Mouse (Mus musculus) naive thymus-derived CD4-positive, alpha-beta T cell, adult 2 months (primary cell): ENCODE measurements around the gene Ttc21b.
"Not testable (repeated sequence)": the region's sequence is repeated elsewhere in the genome, so short reads cannot be mapped to it uniquely, and the experiment has no call there.

Experiments
- DNase-seq: peaks from one replicate; pipeline ENCODE4 v3.0.0-alpha.2; 2011; ENCODE audit warnings: low read depth

The Ttc21b gene

GRCm38 (mm10) chr2:66256220-66257131, at the start of gene Ttc21b:
Gene Ttc21b (minus strand): TSS chr2:66256617.
- DNase-seq, result peak; percentile 90

GRCm38 (mm10) chr2:66272551-66272950, 16.1 kb upstream of the Ttc21b start:
- DNase-seq, result no peak

GRCm38 (mm10) chr2:66244013-66244412, 12.4 kb downstream of the Ttc21b start:
- no peak for DNase-seq

GRCm38 (mm10) chr2:66240334-66240733, 16.1 kb downstream of the Ttc21b start:
- DNase-seq, result no peak

- DNase-seq, result no peak
Observed at GRCm38 (mm10) chr2:66238886-66239285, 17.5 kb downstream of the Ttc21b start.

- no peak for DNase-seq
Observed at GRCm38 (mm10) chr2:66220954-66221353, 35.5 kb downstream of the Ttc21b start.

- DNase-seq, result no peak
Observed at GRCm38 (mm10) chr2:66209875-66210274, 46.5 kb downstream of the Ttc21b start.

- DNase-seq, result no peak
Observed at GRCm38 (mm10) chr2:66209353-66209752, 47.1 kb downstream of the Ttc21b start.

GRCm38 (mm10) chr2:66206796-66207195, 49.6 kb downstream of the Ttc21b start:
- DNase-seq, result no peak

- DNase-seq, result no peak
Observed at GRCm38 (mm10) chr2:66204218-66204617, 52.2 kb downstream of the Ttc21b start.

GRCm38 (mm10) chr2:66200195-66200594, 56.2 kb downstream of the Ttc21b start:
- DNase-seq, result no peak

GRCm38 (mm10) chr2:66191691-66192100, 64.7 kb downstream of the Ttc21b start:
- peak; percentile 9 for DNase-seq

- no peak for DNase-seq
Observed at GRCm38 (mm10) chr2:66190157-66190556, 66.3 kb downstream of the Ttc21b start.

GRCm38 (mm10) chr2:66189197-66189596, 67.2 kb downstream of the Ttc21b start:
- not testable (repeated sequence) for DNase-seq

- DNase-seq, result no peak
Observed at GRCm38 (mm10) chr2:66187520-66187919, 68.9 kb downstream of the Ttc21b start.

GRCm38 (mm10) chr2:66184431-66185164, 71.8 kb downstream of the Ttc21b start:
- peak; percentile 2 for DNase-seq

GRCm38 (mm10) chr2:66180293-66180692, 76.1 kb downstream of the Ttc21b start:
- DNase-seq, result no peak

GRCm38 (mm10) chr2:66179782-66180181, 76.6 kb downstream of the Ttc21b start:
- DNase-seq, result no peak

GRCm38 (mm10) chr2:66178848-66179215, 77.6 kb downstream of the Ttc21b start:
- DNase-seq, result no peak

GRCm38 (mm10) chr2:66177886-66178847, 78.2 kb downstream of the Ttc21b start:
- DNase-seq, result no peak

GRCm38 (mm10) chr2:66177017-66177416, 79.4 kb downstream of the Ttc21b start:
- no peak for DNase-seq

- DNase-seq, result no peak
Observed at GRCm38 (mm10) chr2:66173134-66173533, 83.3 kb downstream of the Ttc21b start.
